Mouse (Mus musculus): ENCODE results near the gene Lhfpl4.
A peak's percentile ranks its signal among the peaks of the same experiment; 100 is the strongest.

Lhfpl4 gene

GRCm38 (mm10) chr6:113168316-113168975 lies 26.7 kb downstream of the Lhfpl4 start:
- no peak for DNase-seq

- DNase-seq: peak; percentile 58 to 66
These were observed 28.4 kb downstream of the Lhfpl4 start for GRCm38 (mm10) chr6:113166661-113167251.

DNA sequence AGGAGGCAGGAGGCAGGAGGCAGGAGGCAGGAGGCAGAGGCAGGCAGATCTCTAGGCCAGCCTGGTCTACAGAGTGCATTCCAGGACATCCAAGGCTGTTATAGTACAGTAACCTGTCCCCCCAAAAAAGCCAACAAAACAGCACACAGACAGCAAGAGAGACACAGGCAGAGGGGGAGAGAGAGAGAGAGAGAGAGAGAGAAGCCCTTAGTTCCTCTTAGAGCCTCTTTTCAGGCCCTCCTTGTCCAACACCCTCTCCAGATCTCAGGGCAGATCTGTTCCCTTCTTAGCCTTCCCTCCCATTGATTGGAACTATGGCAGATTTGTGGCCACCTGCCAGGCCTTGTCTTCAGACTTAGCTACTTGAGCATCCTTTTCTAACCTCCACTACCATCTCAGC lies 31.7 kb downstream of the Lhfpl4 start:
- DNase-seq: no peak

- peak; percentile 63 to 77 for DNase-seq
These were observed 33.2 kb downstream of the Lhfpl4 start for GRCm38 (mm10) chr6:113161982-113162381.

- no peak for DNase-seq
These were observed 35.1 kb downstream of the Lhfpl4 start for GRCm38 (mm10) chr6:113160106-113160505.

GRCm38 (mm10) chr6:113156064-113156463 lies 39.1 kb downstream of the Lhfpl4 start:
- DNase-seq: no peak

DNA sequence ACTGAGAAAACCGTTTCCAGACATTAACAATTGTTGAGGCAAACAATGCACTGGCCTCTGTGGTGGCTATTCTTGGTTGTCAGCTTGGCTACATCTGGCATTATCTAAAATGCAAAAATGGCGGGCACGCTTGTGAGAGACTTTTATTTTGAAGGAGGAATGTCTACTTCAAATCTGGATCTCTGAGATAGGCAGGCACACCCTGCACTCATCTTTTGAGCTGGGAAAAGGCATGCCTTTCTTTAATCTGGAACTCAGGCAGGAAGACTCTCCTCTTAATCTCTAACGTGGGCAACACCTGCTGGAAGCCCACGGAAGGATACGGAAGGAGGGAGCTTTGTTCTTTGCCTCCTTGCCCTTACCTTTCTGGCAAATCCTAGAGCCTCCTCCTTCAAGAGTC lies 40.3 kb downstream of the Lhfpl4 start:
- DNase-seq: no peak

GRCm38 (mm10) chr6:113154071-113154470 lies 41.1 kb downstream of the Lhfpl4 start:
- no peak for DNase-seq

- no peak for DNase-seq
These were observed 49.9 kb downstream of the Lhfpl4 start for GRCm38 (mm10) chr6:113145249-113145648.

- no peak for DNase-seq
These were observed 50.4 kb downstream of the Lhfpl4 start for GRCm38 (mm10) chr6:113144764-113145163.

DNA sequence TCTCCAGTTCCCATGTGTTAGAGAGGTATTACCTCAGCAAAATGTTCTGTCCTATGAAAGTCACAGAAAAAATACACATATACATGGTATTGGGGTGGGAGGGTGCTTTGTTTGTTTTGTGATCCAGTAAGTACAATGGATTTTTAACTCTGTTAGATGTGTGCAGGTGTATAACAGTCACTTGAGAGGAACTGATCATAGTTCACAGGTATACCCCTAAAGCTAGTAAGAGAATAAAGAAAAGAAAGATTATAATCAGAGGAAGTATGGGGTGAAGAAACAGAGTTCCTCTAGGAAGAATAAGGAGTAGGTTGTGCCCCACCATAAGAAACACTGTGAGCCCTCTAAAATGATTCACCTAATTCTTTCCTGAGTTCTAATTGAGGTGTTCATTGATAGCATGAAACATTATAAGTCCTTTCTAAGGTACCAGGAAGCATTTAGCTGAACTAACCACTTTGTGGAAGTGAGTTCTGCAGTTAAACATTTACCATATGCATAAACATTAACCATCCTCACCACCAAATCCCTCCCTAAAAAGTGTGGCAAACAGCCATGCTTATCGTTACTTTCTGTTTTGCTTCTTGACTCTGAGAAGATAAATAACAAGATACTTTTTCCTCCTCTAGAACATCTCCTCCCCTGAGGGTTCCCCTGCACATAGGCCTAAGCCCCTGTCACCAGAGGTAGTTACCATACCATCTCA lies 53.6 kb downstream of the Lhfpl4 start:
- no peak for DNase-seq

GRCm38 (mm10) chr6:113133360-113133759 lies 61.8 kb downstream of the Lhfpl4 start:
- no peak for DNase-seq

DNA sequence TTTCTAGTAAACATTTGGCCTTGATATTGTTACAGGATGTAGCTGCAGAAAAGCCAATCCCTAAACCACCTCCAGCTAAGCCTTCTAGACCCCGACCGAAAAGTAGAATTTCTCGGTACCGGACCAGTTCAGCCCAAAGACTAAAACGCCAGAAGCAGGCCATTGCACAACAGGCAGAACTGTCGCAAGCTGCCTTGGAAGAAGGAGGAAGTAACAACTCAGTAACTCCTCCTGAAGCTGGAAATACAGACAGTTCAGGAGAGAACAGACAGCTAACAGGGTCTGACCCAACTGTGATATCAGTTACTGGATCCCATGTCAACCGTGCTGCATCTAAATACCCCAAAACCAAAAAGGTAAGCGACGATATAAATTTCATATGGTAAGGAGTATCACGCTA lies 74.4 kb downstream of the Lhfpl4 start:
- no peak for DNase-seq

Measured in cerebellum, adult 18-20 months (tissue).